Mouse (Mus musculus) thymus, postnatal 10 days (tissue): ENCODE measurements around the gene Gm1993.
"Not testable (repeated sequence)": the region's sequence is repeated elsewhere in the genome, so short reads cannot be mapped to it uniquely, and the experiment has no call there.

Experiments used
- DNase-seq, 2 experiments: peaks; one replicate each; pipeline ENCODE4 v3.0.0; 2021; ENCODE audit warnings: low spot score in 2 of 2

The Gm1993 gene

GRCm38 (mm10) chrX:25570352-25570751 is at the start of gene Gm1993:
Gm1993 (minus strand) TSS chrX:25570452.
- not testable (repeated sequence) for DNase-seq
